ENCODE assay signal across 8 mouse cellular contexts in genomic region chr10:22608799-22609357, GRCm38 (mm10). TPM values are rescaled to one million over a fixed set of nuclear protein-coding genes. Genes with fewer than 3 reads are reported as not detected.
DNase-seq lines count a peak whose midpoint lies in the region; ATAC-seq and TF ChIP-seq lines count a peak whose summit lies in the region.

No protein-coding gene starts in this region.

- no peak overlapping the region for H3K27ac ChIP-seq in heart, embryonic 15.5 days
- no peak overlapping the region for H3K27ac ChIP-seq in heart, postnatal 0 days (ENCODE audit: low read depth)
- 0 out of 2 replicates have a peak overlapping the region, but pooled peaks have one; percentile 56 for H3K27ac ChIP-seq in neural tube, embryonic 15.5 days (replicated peaks)

- H3K4me2 ChIP-seq in heart, embryonic 15.5 days = peak overlapping the region; percentile 59
- H3K4me2 ChIP-seq in heart, postnatal 0 days (ENCODE audit: low read depth, low read length) = peak overlapping the region; percentile 46
- peak overlapping the region; percentile 57 for H3K4me2 ChIP-seq in neural tube, embryonic 15.5 days

- 6% methylated on average over 11 of the region's 11 CpGs for WGBS in heart, embryonic 15.5 days
- 3% methylated on average over 11 of the region's 11 CpGs for WGBS in heart, postnatal 0 days
- WGBS in neural tube, embryonic 15.5 days = under 1% methylated on average over 11 of the region's 11 CpGs

- no peak for ATAC-seq in heart, embryonic 15.5 days (replicated peaks; ENCODE audit: insufficient number of reproducible peaks, insufficient read depth, low FRiP score, low read depth)
- ATAC-seq in heart, postnatal 0 days (ENCODE audit: insufficient read depth, low read depth) = no peak
- peak; percentile 72; the same call in 1 of the 2 replicates for ATAC-seq in neural tube, embryonic 15.5 days (ENCODE audit: low FRiP score)

- H3K9me3 ChIP-seq in heart, embryonic 15.5 days (replicated peaks) = no peaks in the 10 kb centered on the region
- H3K9me3 ChIP-seq in heart, postnatal 0 days (replicated peaks; ENCODE audit: control insufficient read depth, low read length) = no peaks in the 10 kb centered on the region
- no peaks in the 10 kb centered on the region for H3K9me3 ChIP-seq in neural tube, embryonic 15.5 days (replicated peaks)

- no peak for TF ChIP-seq CTCF in heart, postnatal 0 days (IDR thresholded peaks at IDR 0.05; ENCODE audit: low read depth)

- intact Hi-C loops in heart, postnatal 36 days (cut with DNase I) = no loop called here
- intact Hi-C loops in left cerebral cortex, postnatal 36 days (cut with DNase I) = no loop called here

- no peak for TF ChIP-seq EP300 in heart, postnatal 0 days (IDR thresholded peaks at IDR 0.05; ENCODE audit: low read depth)

- H3K4me1 ChIP-seq in heart, embryonic 15.5 days (replicated peaks) = peaks cover 4% of the 10 kb centered on the region; the same call in 1 of the 2 replicates
- H3K4me1 ChIP-seq in heart, postnatal 0 days (ENCODE audit: control insufficient read depth, insufficient read depth) = no peaks in the 10 kb centered on the region
- peaks cover 6% of the 10 kb centered on the region; the same call in 1 of the 2 replicates for H3K4me1 ChIP-seq in neural tube, embryonic 15.5 days

- H3K9ac ChIP-seq in heart, embryonic 15.5 days = 0 out of 2 replicates have a peak overlapping the region, but pooled peaks have one; percentile 28
- no peak overlapping the region for H3K9ac ChIP-seq in heart, postnatal 0 days (replicated peaks; ENCODE audit: low read depth, low read length)
- peak overlapping the region; percentile 45 for H3K9ac ChIP-seq in neural tube, embryonic 15.5 days (replicated peaks)

- no peak for DNase-seq in heart, postnatal 36 days
- peak; percentile 43 to 51 for DNase-seq in cerebellum, postnatal 25 days
- DNase-seq in heart, postnatal 0 days (ENCODE audit: low spot score) = no peak
- peak; percentile 30 to 53 for DNase-seq in left cerebral cortex, postnatal 36 days (ENCODE audit: low spot score in 2 of 2)
- no peak for DNase-seq in adrenal gland, adult 8-10 months
- DNase-seq in MN1 (ENCODE audit: low spot score) = no peak

- no peaks in the 10 kb centered on the region for H3K36me3 ChIP-seq in heart, embryonic 15.5 days
- H3K36me3 ChIP-seq in heart, postnatal 0 days (replicated peaks; ENCODE audit: control insufficient read depth, insufficient read depth, low read length) = no peaks in the 10 kb centered on the region
- H3K36me3 ChIP-seq in neural tube, embryonic 15.5 days = no peaks in the 10 kb centered on the region

- peak overlapping the region; percentile 30 for H3K4me3 ChIP-seq in heart, embryonic 15.5 days
- H3K4me3 ChIP-seq in heart, postnatal 0 days (ENCODE audit: low read depth, low read length) = peak overlapping the region; percentile 11; the same call in 1 of the 2 replicates
- H3K4me3 ChIP-seq in neural tube, embryonic 15.5 days (replicated peaks) = peak overlapping the region; percentile 25

- no peaks in the 10 kb centered on the region for H3K27me3 ChIP-seq in heart, embryonic 15.5 days
- H3K27me3 ChIP-seq in heart, postnatal 0 days (ENCODE audit: control insufficient read depth, insufficient read depth, low read length) = no peaks in the 10 kb centered on the region
- no peaks in the 10 kb centered on the region for H3K27me3 ChIP-seq in neural tube, embryonic 15.5 days (replicated peaks)

RNA-seq across cellular contexts. Expression of gene Slc2a12, which starts 35.9 kb away (rescaled TPM):
- polyA plus RNA-seq in heart, embryonic 15.5 days (2015; fragmentation: Nextera tagmentation; extraction: Ambion mirVana) = 1.7 and 2.0 TPM in 2 replicates
- total RNA-seq in heart, postnatal 36 days (2021) = 10 to 100 TPM; 17.1 to 19.0 TPM
- 4.4 and 6.2 TPM in 2 replicates for total RNA-seq in heart, postnatal 0 days (2014; rRNA removed; ENCODE audit: low replicate concordance)
- 1.9 and 2.5 TPM in 2 replicates for polyA plus RNA-seq in heart, postnatal 0 days (2015; fragmentation: Nextera tagmentation; extraction: Ambion mirVana)
- total RNA-seq in left cerebral cortex, postnatal 36 days (2021) = 1 to 10 TPM; 2.1 to 2.7 TPM
- polyA plus RNA-seq in neural tube, embryonic 15.5 days (2015; fragmentation: Nextera tagmentation; extraction: Ambion mirVana) = 1.1 and 1.4 TPM in 2 replicates
- under 1 TPM; 0.78 to 0.96 (median 0.84) TPM for total RNA-seq in adrenal gland, adult 8-10 months (2022)

Comparison
In these comparisons a context has a peak if more than half of its experiments do, and no peak if none do; other contexts are left out.
1. DNase-seq: peak in cerebellum, postnatal 25 days (2 of 2) and left cerebral cortex, postnatal 36 days (2 of 2); none in heart, postnatal 36 days (0 of 2), heart, postnatal 0 days (single experiment), adrenal gland, adult 8-10 months (single experiment) and MN1 (single experiment).
2. Peak in every context shown above with its lines, with median percentiles within 50 percentile points of each other: H3K4me2 ChIP-seq and H3K4me3 ChIP-seq.